Mouse (Mus musculus) heart, embryonic 11.5 days (tissue): Measurements from ENCODE around the gene Mob3c. TPM values are rescaled to one million over a fixed set of nuclear protein-coding genes. Genes with fewer than 3 reads are reported as not detected.

Experiments
- ATAC-seq: fragments of 200-750 bp; cut with Nextera tagmentation; replicated peaks from 2 replicates; pipeline ENCODE4 v1.8.0; 2017; ENCODE audit warnings: moderate library complexity; ENCODE audit not compliant: insufficient number of reproducible peaks, low FRiP score, low TSS enrichment
- H3K27ac ChIP-seq: fragments of 300-500 bp; sonication (generic); 2 replicates; pipeline ENCODE4 v1.5.1; 2014; ENCODE audit warnings: mild to moderate bottlenecking, low read depth, low read length
- H3K27me3 ChIP-seq: fragments of 300-500 bp; sonication (generic); 2 replicates; pipeline ENCODE4 v1.6.1; 2014; ENCODE audit warnings: mild to moderate bottlenecking, low read length, mixed read lengths; ENCODE audit not compliant: control insufficient read depth, insufficient read depth
- H3K36me3 ChIP-seq: fragments of 300-500 bp; sonication (generic); 2 replicates; pipeline ENCODE4 v1.6.1; 2014; ENCODE audit warnings: mild to moderate bottlenecking, low read length, moderate library complexity, mixed read lengths; ENCODE audit not compliant: control insufficient read depth, insufficient read depth
- H3K4me1 ChIP-seq: fragments of 300-500 bp; sonication (generic); 2 replicates; pipeline ENCODE4 v1.6.1; 2014; ENCODE audit warnings: low read length; ENCODE audit not compliant: control insufficient read depth, insufficient read depth
- H3K4me2 ChIP-seq: fragments of 300-500 bp; sonication (generic); 2 replicates; pipeline ENCODE4 v1.6.1; 2014; ENCODE audit warnings: mild to moderate bottlenecking, moderate library complexity
- H3K4me3 ChIP-seq: fragments of 300-500 bp; sonication (generic); 2 replicates; pipeline ENCODE4 v1.5.1; 2014; ENCODE audit warnings: low read depth, low read length
- H3K9ac ChIP-seq: fragments of 300-500 bp; sonication (generic); 2 replicates; pipeline ENCODE4 v1.6.1; 2014; ENCODE audit warnings: mild to moderate bottlenecking, low read depth, low read length, moderate library complexity
- H3K9me3 ChIP-seq: fragments of 300-500 bp; sonication (generic); replicated peaks from 2 replicates; pipeline ENCODE4 v1.6.1; 2016; ENCODE audit warnings: low read length; ENCODE audit not compliant: control insufficient read depth
- WGBS: fragments of 180-500 bp; shearing (Covaris S2); extraction: QIAGEN DNeasy Blood & Tissue Kit; methylation state at CpG from one replicate; pipeline ENCODE4 v1.1.7; 2014; ENCODE audit not compliant: insufficient replicate concordance; 5-methylcytosine and 5-hydroxymethylcytosine counted together
- polyA plus RNA-seq: library from polyadenylated mRNA; unstranded; fragments of >200 nt; fragmentation: Nextera tagmentation; extraction: Ambion mirVana; gene quantifications from 2 replicates; pipeline ENCODE4 v1.2.1, GENCODE M21; 2014

Gene Mob3c
- polyA plus RNA-seq, 1 experiment from 2014 or later = 6.5 TPM

- Histone ChIP-seq H3K9me3 (no peaks in the 10 kb centered on the region), H3K4me1 (peaks cover 35% of the 10 kb centered on the region), H3K27me3 (no peaks in the 10 kb centered on the region; the same call in 1 of the 2 replicates), H3K4me3 (peak overlapping the region; percentile 88; the same call in 1 of the 2 replicates), H3K36me3 (peaks cover 5% of the 10 kb centered on the region; the same call in 1 of the 2 replicates), H3K4me2 (peak overlapping the region; percentile 67; the same call in 1 of the 2 replicates), H3K27ac (no peak overlapping the region), H3K9ac (no peak overlapping the region)
- WGBS = 72% methylated on average over 3 of the region's 3 CpGs
- ATAC-seq = no peak
These were observed 826 bp upstream of the Mob3c start for GRCm38 (mm10) chr4:115827066-115827465.

DNA sequence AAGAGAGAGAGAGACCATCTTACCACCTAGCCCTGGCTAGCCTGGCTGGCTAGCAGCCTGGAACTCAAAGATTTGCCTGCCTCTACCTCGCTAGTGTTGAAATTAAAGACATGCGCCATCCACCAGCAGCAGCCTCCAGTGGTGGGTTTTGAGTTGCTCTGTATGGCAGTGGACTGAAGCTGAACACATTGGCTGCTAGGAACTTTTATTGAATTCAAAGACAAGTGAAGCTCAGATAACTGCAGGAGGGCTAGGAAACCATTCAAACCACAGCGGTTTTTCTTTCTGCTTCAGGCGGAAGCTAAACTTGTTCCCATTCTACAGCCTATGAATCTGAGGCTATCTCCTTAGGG is 381 bp upstream of the Mob3c start:
- 6% methylated on average over 4 of the region's 4 CpGs for WGBS
- peak overlapping the region; percentile 86 for H3K9ac ChIP-seq
- peak overlapping the region; percentile 91 for H3K27ac ChIP-seq
- ATAC-seq = no peak
- peaks cover 35% of the 10 kb centered on the region for H3K4me1 ChIP-seq
- H3K9me3 ChIP-seq = no peaks in the 10 kb centered on the region
- H3K27me3 ChIP-seq = no peaks in the 10 kb centered on the region; the same call in 1 of the 2 replicates
- peaks cover 5% of the 10 kb centered on the region; the same call in 1 of the 2 replicates for H3K36me3 ChIP-seq
- H3K4me2 ChIP-seq = peak overlapping the region; percentile 67
- peak overlapping the region; percentile 88 for H3K4me3 ChIP-seq

DNA sequence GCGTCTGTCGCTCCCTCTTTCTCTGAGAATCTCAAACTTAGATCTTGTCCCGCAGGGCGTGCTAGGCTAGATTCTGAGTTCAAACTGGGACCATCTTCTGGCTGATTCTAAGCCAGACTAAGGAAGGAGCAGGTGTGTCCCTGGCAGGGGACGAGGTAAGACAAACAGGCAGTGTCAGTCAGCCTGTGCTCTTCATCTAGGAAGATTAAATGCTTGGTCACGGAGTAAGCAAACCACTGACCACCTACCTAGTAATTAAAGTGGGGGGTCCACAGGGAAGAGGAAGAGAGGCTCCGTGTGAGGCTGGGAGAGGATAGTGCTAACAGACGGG is 645 bp downstream of the Mob3c start:
- ATAC-seq = no peak
- no peak overlapping the region for H3K27ac ChIP-seq
- peak overlapping the region; percentile 67 for H3K4me2 ChIP-seq
- H3K4me1 ChIP-seq = peaks cover 31% of the 10 kb centered on the region
- H3K9ac ChIP-seq = peak overlapping the region; percentile 86
- H3K9me3 ChIP-seq = no peaks in the 10 kb centered on the region
- peak overlapping the region; percentile 88 for H3K4me3 ChIP-seq
- H3K36me3 ChIP-seq = peaks cover 5% of the 10 kb centered on the region; the same call in 1 of the 2 replicates
- WGBS = 5% methylated on average over 8 of the region's 8 CpGs
- H3K27me3 ChIP-seq = no peaks in the 10 kb centered on the region; the same call in 1 of the 2 replicates

DNA sequence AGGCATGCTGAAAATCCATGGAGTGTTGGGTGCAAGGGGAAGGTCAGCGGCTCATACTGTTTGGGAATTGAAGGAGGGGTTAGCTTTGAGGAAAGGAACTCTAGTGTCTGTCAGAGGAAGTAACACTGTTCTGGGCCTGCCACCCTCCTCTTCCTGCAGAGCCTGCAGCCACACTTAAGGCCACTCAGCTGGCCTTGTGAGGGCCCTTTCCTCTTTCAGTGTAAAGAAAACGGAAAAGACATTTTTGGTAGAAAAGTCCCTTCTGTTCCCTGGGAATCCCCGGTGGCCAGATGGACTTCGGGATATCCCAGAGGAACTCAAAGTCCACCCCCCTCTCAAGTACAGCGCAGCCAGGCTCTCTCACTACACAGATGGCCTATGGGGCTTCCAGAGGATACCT is 2.6 kb downstream of the Mob3c start:
- peaks cover 5% of the 10 kb centered on the region; the same call in 1 of the 2 replicates for H3K36me3 ChIP-seq
- peaks cover 18% of the 10 kb centered on the region for H3K4me1 ChIP-seq
- H3K27me3 ChIP-seq = no peaks in the 10 kb centered on the region; the same call in 1 of the 2 replicates
- H3K9ac ChIP-seq = no peak overlapping the region
- no peak overlapping the region for H3K27ac ChIP-seq
- H3K9me3 ChIP-seq = no peaks in the 10 kb centered on the region
- ATAC-seq = no peak
- 55% methylated on average over 5 of the region's 5 CpGs for WGBS
- no peak overlapping the region for H3K4me2 ChIP-seq
- no peak overlapping the region for H3K4me3 ChIP-seq

DNA sequence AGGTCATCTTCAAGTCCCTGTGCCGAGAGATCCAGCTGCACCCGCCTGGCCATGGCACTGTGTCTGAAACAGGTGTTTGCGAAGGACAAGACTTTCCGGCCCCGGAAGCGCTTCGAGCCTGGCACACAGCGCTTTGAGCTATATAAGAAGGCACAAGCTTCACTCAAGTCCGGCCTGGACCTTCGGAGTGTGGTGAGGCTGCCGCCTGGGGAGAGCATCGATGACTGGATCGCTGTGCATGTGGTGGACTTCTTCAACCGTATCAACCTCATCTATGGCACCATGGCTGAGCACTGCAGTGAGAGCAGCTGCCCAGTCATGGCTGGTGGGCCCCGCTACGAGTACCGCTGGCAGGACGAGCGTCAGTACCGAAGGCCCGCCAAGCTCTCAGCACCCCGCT is 3.3 kb downstream of the Mob3c start:
- no peaks in the 10 kb centered on the region; the same call in 1 of the 2 replicates for H3K27me3 ChIP-seq
- 93% methylated on average over 22 of the region's 22 CpGs for WGBS
- no peak overlapping the region for H3K9ac ChIP-seq
- H3K4me1 ChIP-seq = peaks cover 18% of the 10 kb centered on the region
- ATAC-seq = no peak
- H3K4me3 ChIP-seq = no peak overlapping the region
- no peak overlapping the region for H3K4me2 ChIP-seq
- H3K9me3 ChIP-seq = no peaks in the 10 kb centered on the region
- H3K27ac ChIP-seq = no peak overlapping the region
- peaks cover 5% of the 10 kb centered on the region; the same call in 1 of the 2 replicates for H3K36me3 ChIP-seq

GRCm38 (mm10) chr4:115832040-115832439 is 4.1 kb downstream of the Mob3c start:
- Histone ChIP-seq H3K27ac (no peak overlapping the region), H3K4me1 (peaks cover 17% of the 10 kb centered on the region), H3K27me3 (no peaks in the 10 kb centered on the region; the same call in 1 of the 2 replicates), H3K9me3 (no peaks in the 10 kb centered on the region), H3K36me3 (peaks cover 5% of the 10 kb centered on the region; the same call in 1 of the 2 replicates), H3K4me3 (no peak overlapping the region), H3K4me2 (no peak overlapping the region), H3K9ac (no peak overlapping the region)
- 67% methylated on average over 2 of the region's 2 CpGs for WGBS
- ATAC-seq = no peak

DNA sequence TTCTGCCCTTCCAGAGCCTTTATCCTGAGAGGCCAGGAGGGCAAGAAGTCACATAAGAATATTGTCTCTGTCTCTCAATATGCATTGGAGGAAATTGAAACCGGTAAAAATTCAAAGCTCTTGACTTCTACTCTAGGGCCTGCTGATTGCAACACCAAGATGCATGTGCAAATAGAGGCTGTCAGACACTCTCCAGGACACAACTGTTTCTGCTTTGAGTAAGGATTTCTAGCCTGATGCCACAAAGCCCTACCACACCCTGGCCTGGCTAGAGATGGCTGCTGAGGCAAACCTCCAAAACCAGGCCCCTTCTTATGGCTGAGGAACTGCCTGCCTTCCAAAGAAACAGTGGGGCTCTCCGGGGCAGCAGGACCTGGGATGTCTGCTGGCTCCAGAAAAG is 7.7 kb downstream of the Mob3c start:
- H3K27me3 ChIP-seq = no peaks in the 10 kb centered on the region
- WGBS = 76% methylated on average over 2 of the region's 2 CpGs
- H3K9me3 ChIP-seq = no peaks in the 10 kb centered on the region
- no peak overlapping the region for H3K4me3 ChIP-seq
- no peak overlapping the region for H3K4me2 ChIP-seq
- H3K36me3 ChIP-seq = peaks cover 5% of the 10 kb centered on the region; the same call in 1 of the 2 replicates
- no peak overlapping the region for H3K27ac ChIP-seq
- ATAC-seq = no peak
- H3K9ac ChIP-seq = no peak overlapping the region
- peaks cover 5% of the 10 kb centered on the region; the same call in 1 of the 2 replicates for H3K4me1 ChIP-seq

DNA sequence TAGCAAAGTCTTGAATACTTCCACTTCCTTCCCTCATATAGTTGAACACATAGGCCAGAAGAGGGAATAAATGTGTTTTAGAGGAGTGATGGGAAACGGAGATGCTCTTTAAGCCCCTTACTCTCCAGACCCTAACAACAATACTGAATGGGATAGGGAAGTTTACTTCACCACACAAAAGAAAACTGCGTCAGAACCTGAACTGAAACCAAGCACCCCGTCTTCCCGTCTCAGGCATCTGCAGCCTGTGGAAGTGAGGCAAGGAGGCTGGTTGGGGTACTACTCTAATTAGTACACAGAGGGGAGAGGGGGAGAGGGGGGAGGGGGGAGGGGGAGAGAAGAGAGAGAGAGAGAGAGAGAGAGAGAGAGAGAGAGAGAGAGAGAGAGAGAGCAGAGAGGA is 10.3 kb downstream of the Mob3c start:
- no peaks in the 10 kb centered on the region for H3K27me3 ChIP-seq
- H3K36me3 ChIP-seq = no peaks in the 10 kb centered on the region
- no peaks in the 10 kb centered on the region for H3K9me3 ChIP-seq
- ATAC-seq = no peak
- H3K27ac ChIP-seq = no peak overlapping the region
- H3K4me2 ChIP-seq = peak overlapping the region; percentile 11; the same call in 1 of the 2 replicates
- H3K9ac ChIP-seq = no peak overlapping the region
- H3K4me3 ChIP-seq = no peak overlapping the region
- WGBS = 65% methylated on average over 4 of the region's 4 CpGs
- H3K4me1 ChIP-seq = peaks cover 5% of the 10 kb centered on the region; the same call in 1 of the 2 replicates
